Mouse (Mus musculus) megakaryocyte progenitor cell, adult 5-6 weeks (primary cell): ENCODE results near the gene Donson. TPM values are rescaled to one million over a fixed set of nuclear protein-coding genes. Genes with fewer than 3 reads are reported as not detected.
"Not testable (repeated sequence)": the region's sequence is repeated elsewhere in the genome, so short reads cannot be mapped to it uniquely, and the experiment has no call there.

ENCODE experiments used
- ATAC-seq: replicated peaks from 2 replicates; pipeline ENCODE4 v1.8.0; 2016; ENCODE audit warnings: mild to moderate bottlenecking, moderate TSS enrichment, inconsistent platforms; ENCODE audit not compliant: poor library complexity
- total RNA-seq, 2 experiments: library from RNA; stranded (forward) in 1 of 2; stranded (reverse) in 1 of 2; fragments of 157-497, 149-512 nt in 1 of 2; fragments of 200-1000 nt in 1 of 2; gene quantifications; 2 replicates each; pipeline versions ENCODE4 v1.2.3 to v1.2.4; 2015 to 2017

The Donson gene
- total RNA-seq, 2 experiments from 2014 or later, result 17.0 to 20.4 TPM

- peak; percentile 29 for ATAC-seq
Observed at GRCm38 (mm10) chr16:91645995-91646602, 42.5 kb downstream of the Donson start.

DNA sequence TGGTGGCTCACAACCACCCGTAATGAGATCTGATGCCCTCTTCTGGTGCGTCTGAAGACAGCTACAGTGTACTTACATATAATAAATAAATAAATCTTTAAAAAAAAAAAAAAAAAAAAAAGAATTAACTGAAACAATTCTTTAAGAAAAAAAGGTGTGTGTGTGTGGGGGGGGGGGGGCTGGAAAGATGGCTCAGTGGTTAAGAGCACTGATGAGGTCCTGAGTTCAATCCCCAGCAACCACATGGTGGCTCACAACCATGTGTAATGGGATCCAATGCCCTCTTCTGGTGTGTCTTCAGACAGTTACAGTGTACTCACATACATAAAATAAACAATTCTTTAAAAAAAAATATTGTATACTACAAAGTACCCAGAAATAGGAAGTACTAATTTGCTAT lies 43.1 kb downstream of the Donson start:
- ATAC-seq, result not testable (repeated sequence)

DNA sequence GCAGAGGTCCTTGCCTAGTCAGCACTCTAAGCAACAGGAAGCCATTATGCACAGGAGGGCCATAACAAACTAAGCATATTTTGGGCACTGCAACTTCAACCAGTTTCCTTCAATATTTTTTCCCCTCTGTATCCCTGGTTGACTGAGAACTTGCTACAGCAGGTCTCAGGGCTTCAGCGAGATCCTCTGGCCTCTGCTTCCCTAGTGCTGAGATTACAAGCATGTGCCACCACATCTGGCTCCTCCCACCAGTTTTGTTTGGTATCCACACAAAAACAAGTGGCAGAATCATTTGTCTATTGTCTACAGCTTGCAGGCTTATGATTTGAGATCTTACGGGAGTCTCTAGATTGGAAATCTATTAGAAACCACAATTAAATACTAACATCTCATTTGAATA lies 43.7 kb downstream of the Donson start:
- no peak for ATAC-seq

- peak; percentile 63 for ATAC-seq
Observed at GRCm38 (mm10) chr16:91640171-91640570, 48.4 kb downstream of the Donson start.

DNA sequence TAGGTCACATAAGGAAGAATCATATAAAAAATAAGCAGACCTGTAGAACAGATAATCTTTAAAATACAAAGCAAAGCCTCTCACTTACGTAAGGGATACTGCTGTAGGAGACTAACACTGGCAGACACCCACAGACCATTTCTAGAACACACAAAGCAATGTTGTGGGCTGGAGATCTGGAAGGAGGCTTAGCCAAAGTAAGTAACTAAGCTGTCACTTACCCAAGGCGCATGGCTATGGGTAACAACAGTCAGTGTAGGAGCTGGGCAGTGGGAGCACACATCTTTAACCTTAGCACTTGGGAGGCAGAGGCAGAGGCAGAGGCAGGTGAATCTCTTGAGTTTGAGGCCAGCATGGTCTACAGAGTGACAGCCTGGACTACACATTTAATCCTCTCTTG lies 48.9 kb downstream of the Donson start:
- ATAC-seq, result no peak

- no peak for ATAC-seq
Observed at GRCm38 (mm10) chr16:91639161-91639560, 49.4 kb downstream of the Donson start.

DNA sequence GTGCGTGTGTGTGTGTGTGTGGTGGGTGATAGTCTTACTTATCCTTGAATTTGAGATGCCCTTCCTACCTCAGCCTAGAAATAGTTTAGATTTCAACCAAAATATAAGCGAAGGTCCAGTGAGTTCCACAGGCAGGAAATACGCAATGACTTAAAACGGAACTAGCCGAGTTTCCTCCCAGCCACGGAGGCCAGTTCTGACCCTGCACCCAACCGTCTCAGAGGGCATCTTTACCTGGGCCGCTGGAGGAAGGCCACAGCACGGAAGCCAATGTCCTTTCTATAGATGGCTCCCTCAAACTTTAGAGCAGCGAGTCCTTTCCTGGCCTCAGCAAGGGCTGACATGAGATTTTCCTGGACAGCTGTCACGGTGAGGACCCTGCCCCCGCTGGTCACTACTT lies 54.9 kb downstream of the Donson start:
- no peak for ATAC-seq

DNA sequence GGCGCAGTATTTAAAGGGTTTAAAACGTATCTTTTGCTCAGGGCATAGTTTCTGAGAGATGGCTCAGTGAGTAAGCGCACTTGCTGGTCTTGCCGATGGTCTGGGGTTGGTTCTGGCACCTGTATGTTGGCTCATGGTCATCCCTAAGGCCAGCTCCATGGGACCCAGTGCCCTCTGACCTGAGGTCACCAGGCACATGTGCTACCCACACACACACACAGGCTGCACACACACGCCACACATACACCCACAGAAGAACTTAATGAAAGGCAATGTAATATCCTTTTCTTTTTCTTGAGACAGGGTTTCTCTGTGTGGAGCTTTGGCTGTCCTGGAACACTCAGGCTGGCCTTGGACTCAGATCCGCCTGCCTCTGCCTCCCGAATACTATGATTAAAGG lies 55.6 kb downstream of the Donson start:
- ATAC-seq, result no peak

GRCm38 (mm10) chr16:91632439-91632838 lies 56.1 kb downstream of the Donson start:
- ATAC-seq, result no peak

GRCm38 (mm10) chr16:91630584-91630983 lies 58.0 kb downstream of the Donson start:
- no peak for ATAC-seq

DNA sequence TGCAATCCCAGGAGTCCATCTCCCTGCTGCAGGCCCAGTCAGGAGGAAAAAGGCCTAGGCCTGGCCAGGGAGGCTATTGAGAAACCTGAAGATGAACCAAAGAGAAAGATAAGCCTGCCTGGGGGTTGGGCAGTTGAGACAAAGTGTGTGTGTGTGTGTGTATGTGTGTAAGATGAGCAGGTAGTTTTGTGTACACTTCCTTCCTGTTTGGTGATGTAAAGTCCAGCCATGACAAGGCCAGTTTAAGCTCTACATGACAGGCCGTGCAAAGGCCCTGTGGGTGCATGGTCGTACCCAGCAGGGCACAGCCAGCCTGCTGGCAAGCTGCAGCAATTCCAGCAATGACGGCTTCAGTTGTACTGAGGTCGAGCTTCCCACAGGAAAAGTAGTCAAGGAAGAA lies 58.8 kb downstream of the Donson start:
- ATAC-seq, result peak; percentile 21; the same call in 1 of the 2 replicates

- peak; percentile 77 for ATAC-seq
Observed at GRCm38 (mm10) chr16:91628673-91629072, 59.9 kb downstream of the Donson start.

- no peak for ATAC-seq
Observed at GRCm38 (mm10) chr16:91627831-91628230, 60.7 kb downstream of the Donson start.

Other genes with a start within 250 kb of the Donson start
- gene Ifnar1, start 203.5 kb downstream of the Donson start, total RNA-seq (2015), result 32.2 and 33.3 TPM in 2 replicates
- 34.7 and 36.3 TPM in 2 replicates for gene Ifnar1, start 203.5 kb downstream of the Donson start, total RNA-seq (2017)
- gene Ifngr2, start 141.7 kb downstream of the Donson start, total RNA-seq (2015), result 17.4 and 20.3 TPM in 2 replicates
- 14.1 and 16.0 TPM in 2 replicates for gene Ifngr2, start 141.7 kb downstream of the Donson start, total RNA-seq (2017)
- gene Tmem50b, start 91.0 kb downstream of the Donson start, total RNA-seq (2015), result 51.9 and 59.3 TPM in 2 replicates
- 42.9 and 44.3 TPM in 2 replicates for gene Tmem50b, start 91.0 kb downstream of the Donson start, total RNA-seq (2017)
- 2.3 and 3.9 TPM in 2 replicates for gene Dnajc28, start 69.7 kb downstream of the Donson start, total RNA-seq (2015)
- 4.1 and 5.7 TPM in 2 replicates for gene Dnajc28, start 69.7 kb downstream of the Donson start, total RNA-seq (2017)
- 148 and 162 TPM in 2 replicates for gene Gart, start 41.8 kb downstream of the Donson start, total RNA-seq (2015)
- gene Gart, start 41.8 kb downstream of the Donson start, total RNA-seq (2017), result 438 and 506 TPM in 2 replicates
- 332 and 375 TPM in 2 replicates for gene Son, start 41.3 kb downstream of the Donson start, total RNA-seq (2015)
- 178 and 233 TPM in 2 replicates for gene Son, start 41.3 kb downstream of the Donson start, total RNA-seq (2017)
- 55.2 and 63.8 TPM in 2 replicates for gene Cryzl1, start 40.2 kb upstream of the Donson start, total RNA-seq (2015)
- gene Cryzl1, start 40.2 kb upstream of the Donson start, total RNA-seq (2017), result 57.2 and 79.0 TPM in 2 replicates
- 4.1 TPM in 2 replicates for gene Itsn1, start 40.5 kb upstream of the Donson start, total RNA-seq (2015)
- gene Itsn1, start 40.5 kb upstream of the Donson start, total RNA-seq (2017), result 6.0 and 7.9 TPM in 2 replicates